Mouse (Mus musculus): ENCODE data around the gene Triobp. TPM values are rescaled to one million over a fixed set of nuclear protein-coding genes. Genes with fewer than 3 reads are reported as not detected.

Triobp gene
- polyA plus RNA-seq (2012; fragmentation: generic; extraction: Trizol): 35.7 TPM
- long read RNA-seq, experiment 1, transcript Triobp-201 (14 exons, 2,570 nt): major isoform, 25 of 33 reads
- long read RNA-seq, experiment 1, partial matches to known transcripts: 2 of 33 reads
- long read RNA-seq, experiment 1, other reads (novel, unspliced or antisense): 4 of 33 reads
- long read RNA-seq, experiment 2, transcript Triobp-206 (8 exons, 1,660 nt): minor isoform, 6 of 257 reads
- long read RNA-seq, experiment 2, transcript Triobp-201 (14 exons, 2,570 nt): major isoform, 229 of 257 reads
- long read RNA-seq, experiment 2, partial matches to known transcripts: 13 of 257 reads
- long read RNA-seq, experiment 2, other reads (novel, unspliced or antisense): 9 of 257 reads

- Histone ChIP-seq H3ac (ENCODE audit: control insufficient read depth, insufficient read length, low read depth) (peak within 1 kb of the TSS; percentile 62), H3K4me3 (ENCODE audit: insufficient read depth, poor library complexity, severe bottlenecking) (peak within 1 kb of the TSS; percentile 25), H3K79me2 (ENCODE audit: control insufficient read depth, insufficient read depth) (no peaks in the 10 kb centered on the region), H3K36me3 (ENCODE audit: control insufficient read depth, insufficient read depth) (no peaks in the 10 kb centered on the region), H3K27me3 (ENCODE audit: control insufficient read depth, insufficient read depth, insufficient read length) (no peaks in the 10 kb centered on the region), H3K79me3 (ENCODE audit: low read depth) (no peaks in the 10 kb centered on the region)
- TF ChIP-seq MYOG (IDR thresholded peaks at IDR 0.05; ENCODE audit: control insufficient read depth, extremely low read depth, insufficient read length) (no peak), CTCF (IDR thresholded peaks at IDR 0.05; ENCODE audit: control insufficient read depth, insufficient read depth, insufficient read length) (no peak), CEBPB (IDR thresholded peaks at IDR 0.05; ENCODE audit: low read depth) (no peak), FOSL1 (IDR thresholded peaks at IDR 0.05; ENCODE audit: insufficient read depth, low read length, poor library complexity, severe bottlenecking) (no peak), USF1 (IDR thresholded peaks at IDR 0.05; ENCODE audit: low read depth) (no peak), MAX (IDR thresholded peaks at IDR 0.05) (no peak)
These were observed at the start of gene Triobp for GRCm38 (mm10) chr15:78947657-78948056. TSS of gene Triobp (plus strand) at chr15:78947724.

GRCm38 (mm10) chr15:78898507-78899001, 49.0 kb upstream of the Triobp start:
- no peaks in the 10 kb centered on the region for H3K79me3 ChIP-seq (ENCODE audit: low read depth)
- TF ChIP-seq CTCF (IDR thresholded peaks at IDR 0.05; ENCODE audit: control insufficient read depth, insufficient read depth, insufficient read length) (no peak), FOSL1 (IDR thresholded peaks at IDR 0.05; ENCODE audit: insufficient read depth, low read length, poor library complexity, severe bottlenecking) (no peak), MYOD1 (IDR thresholded peaks at IDR 0.05; ENCODE audit: control insufficient read depth, insufficient read length, low read depth) (no peak), MYOG (IDR thresholded peaks at IDR 0.05; ENCODE audit: control insufficient read depth, extremely low read depth, insufficient read length) (no peak), USF1 (IDR thresholded peaks at IDR 0.05; ENCODE audit: low read depth) (no peak), MAX (IDR thresholded peaks at IDR 0.05) (no peak)

GRCm38 (mm10) chr15:78899409-78899739, 48.1 kb upstream of the Triobp start, which contains the start of gene Gm49510:
TSS of gene Gm49510 (plus strand) at chr15:78899667.
- H3K36me3 ChIP-seq (ENCODE audit: control insufficient read depth, insufficient read depth): peaks cover 3% of the 10 kb centered on the region
- H3K79me2 ChIP-seq (ENCODE audit: control insufficient read depth, insufficient read depth): no peaks in the 10 kb centered on the region
- peak within 1 kb of the TSS; percentile 65 for H3K4me3 ChIP-seq (ENCODE audit: insufficient read depth, poor library complexity, severe bottlenecking)
- no peaks in the 10 kb centered on the region for H3K79me3 ChIP-seq (ENCODE audit: low read depth)
- no peaks in the 10 kb centered on the region for H3K27me3 ChIP-seq (ENCODE audit: control insufficient read depth, insufficient read depth, insufficient read length)
- TF ChIP-seq MAX (IDR thresholded peaks at IDR 0.05): no peak
- no peak for TF ChIP-seq CEBPB (IDR thresholded peaks at IDR 0.05; ENCODE audit: low read depth)
- H3ac ChIP-seq (ENCODE audit: control insufficient read depth, insufficient read length, low read depth): peak within 1 kb of the TSS; percentile 92

More at GRCm38 (mm10) chr15:78898507-78899001, 49.0 kb upstream of the Triobp start:
- no peak overlapping the region for H3K4me3 ChIP-seq (ENCODE audit: insufficient read depth, poor library complexity, severe bottlenecking)
- H3K36me3 ChIP-seq (ENCODE audit: control insufficient read depth, insufficient read depth): peaks cover 5% of the 10 kb centered on the region
- no peak overlapping the region for H3ac ChIP-seq (ENCODE audit: control insufficient read depth, insufficient read length, low read depth)
- H3K27me3 ChIP-seq (ENCODE audit: control insufficient read depth, insufficient read depth, insufficient read length): no peaks in the 10 kb centered on the region
- no peaks in the 10 kb centered on the region for H3K79me2 ChIP-seq (ENCODE audit: control insufficient read depth, insufficient read depth)

- Histone ChIP-seq H3K36me3 (ENCODE audit: control insufficient read depth, insufficient read depth) (peaks cover 7% of the 10 kb centered on the region), H3ac (ENCODE audit: control insufficient read depth, insufficient read length, low read depth) (peak within 1 kb of the TSS; percentile 92), H3K27me3 (ENCODE audit: control insufficient read depth, insufficient read depth, insufficient read length) (no peaks in the 10 kb centered on the region), H3K4me3 (ENCODE audit: insufficient read depth, poor library complexity, severe bottlenecking) (peak within 1 kb of the TSS; percentile 65), H3K79me2 (ENCODE audit: control insufficient read depth, insufficient read depth) (no peaks in the 10 kb centered on the region), H3K79me3 (ENCODE audit: low read depth) (no peaks in the 10 kb centered on the region)
- TF ChIP-seq MYOD1 (IDR thresholded peaks at IDR 0.05; ENCODE audit: control insufficient read depth, insufficient read length, low read depth): no peak
- no peak for TF ChIP-seq MYOG (IDR thresholded peaks at IDR 0.05; ENCODE audit: control insufficient read depth, extremely low read depth, insufficient read length)
- TF ChIP-seq CTCF (IDR thresholded peaks at IDR 0.05; ENCODE audit: control insufficient read depth, insufficient read depth, insufficient read length): no peak
- no peak for TF ChIP-seq MAX (IDR thresholded peaks at IDR 0.05)
These were observed 47.6 kb upstream of the Triobp start, which contains the start of gene Sh3bp1 for GRCm38 (mm10) chr15:78899740-78900584. TSS of gene Sh3bp1 (plus strand) at chr15:78899768.

- H3K4me3 ChIP-seq (ENCODE audit: insufficient read depth, poor library complexity, severe bottlenecking): peak overlapping the region; percentile 65
- peak overlapping the region; percentile 92 for H3ac ChIP-seq (ENCODE audit: control insufficient read depth, insufficient read length, low read depth)
- TF ChIP-seq MAX (IDR thresholded peaks at IDR 0.05): no peak
- no peak for TF ChIP-seq CEBPB (IDR thresholded peaks at IDR 0.05; ENCODE audit: low read depth)
- no peak for TF ChIP-seq FOSL1 (IDR thresholded peaks at IDR 0.05; ENCODE audit: insufficient read depth, low read length, poor library complexity, severe bottlenecking)
- no peak for TF ChIP-seq MYOD1 (IDR thresholded peaks at IDR 0.05; ENCODE audit: control insufficient read depth, insufficient read length, low read depth)
- no peak for TF ChIP-seq CTCF (IDR thresholded peaks at IDR 0.05; ENCODE audit: control insufficient read depth, insufficient read depth, insufficient read length)
- TF ChIP-seq MYOG (IDR thresholded peaks at IDR 0.05; ENCODE audit: control insufficient read depth, extremely low read depth, insufficient read length): no peak
- no peak for TF ChIP-seq USF1 (IDR thresholded peaks at IDR 0.05; ENCODE audit: low read depth)
These were observed 46.7 kb upstream of the Triobp start for GRCm38 (mm10) chr15:78900585-78901421.

More at GRCm38 (mm10) chr15:78900585-78901421, 46.7 kb upstream of the Triobp start:
- Histone ChIP-seq H3K79me2 (ENCODE audit: control insufficient read depth, insufficient read depth) (no peaks in the 10 kb centered on the region), H3K79me3 (ENCODE audit: low read depth) (no peaks in the 10 kb centered on the region), H3K27me3 (ENCODE audit: control insufficient read depth, insufficient read depth, insufficient read length) (no peaks in the 10 kb centered on the region), H3K36me3 (ENCODE audit: control insufficient read depth, insufficient read depth) (peaks cover 11% of the 10 kb centered on the region)

All from C2C12 (cell line).